Mouse (Mus musculus) heart, postnatal 0 days (tissue): ENCODE results near the gene Pbrm1.

Source experiments
- CTCF ChIP-seq: IDR thresholded peaks from 2 replicates; pipeline ENCODE4 v1.5.1; 2016; ENCODE audit warnings: antibody characterized with exemption, control low read depth, low read depth
- EP300 ChIP-seq: IDR thresholded peaks from 2 replicates; pipeline ENCODE4 v1.6.1; 2016; ENCODE audit warnings: antibody characterized with exemption, low read depth

GRCm38 (mm10) chr14:31130236-31131220 lies 111.6 kb downstream of the Pbrm1 start, which contains the start of gene Nt5dc2:
- TF ChIP-seq EP300 (no peak), CTCF (no peak; the same call in 1 of the 2 replicates)
